Mouse (Mus musculus) spleen, postnatal 14 days (tissue): ENCODE measurements around the gene Calm3.

ENCODE experiments used
- DNase-seq, 2 experiments: peaks; one replicate each; pipeline ENCODE4 v3.0.0; 2021 to 2022; ENCODE audit warnings: low spot score in 2 of 2

Calm3 gene

DNA sequence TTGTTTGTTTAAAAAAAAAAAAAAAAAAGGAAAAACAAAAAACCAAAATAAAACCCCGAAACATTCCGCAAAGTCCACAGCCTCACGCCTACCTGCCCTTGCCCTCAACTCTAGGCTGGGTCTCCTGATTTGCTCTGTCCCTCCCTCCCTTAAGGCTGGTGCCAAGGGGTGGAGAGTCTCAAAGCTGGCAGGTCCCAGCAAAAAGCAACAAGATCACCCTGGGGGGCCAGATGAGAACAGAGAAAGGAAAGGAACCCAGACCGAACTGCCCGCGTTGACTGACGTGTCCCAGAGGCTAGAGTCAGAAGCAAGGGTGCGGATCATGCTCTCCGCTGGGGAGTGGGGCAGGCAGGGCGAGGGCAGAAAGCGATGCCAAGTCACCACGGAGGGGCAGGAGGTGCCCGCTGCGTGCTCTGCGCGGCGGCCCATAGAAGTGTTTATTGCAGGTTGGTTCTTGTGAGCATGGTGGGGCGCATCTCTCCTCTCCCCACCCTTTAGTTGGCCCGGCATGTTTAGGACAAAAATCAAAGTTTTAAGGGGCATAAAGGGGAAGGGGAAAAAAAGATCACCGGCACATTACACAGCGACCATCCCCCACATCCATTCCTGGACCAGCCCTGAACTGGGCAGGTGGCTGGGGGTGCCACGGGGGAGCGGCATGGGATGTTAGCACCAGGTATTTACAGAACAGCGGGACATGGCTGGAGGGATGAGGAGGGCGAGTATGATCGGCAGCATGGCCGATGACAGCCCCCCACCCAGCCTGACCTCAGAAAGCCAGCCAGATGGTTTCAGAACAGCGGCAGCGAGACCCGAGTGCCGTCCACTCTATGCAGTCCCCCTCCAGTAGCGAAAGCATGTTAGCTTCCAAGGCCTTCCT lies 8.2 kb downstream of the Calm3 start:
- DNase-seq: no peak

DNA sequence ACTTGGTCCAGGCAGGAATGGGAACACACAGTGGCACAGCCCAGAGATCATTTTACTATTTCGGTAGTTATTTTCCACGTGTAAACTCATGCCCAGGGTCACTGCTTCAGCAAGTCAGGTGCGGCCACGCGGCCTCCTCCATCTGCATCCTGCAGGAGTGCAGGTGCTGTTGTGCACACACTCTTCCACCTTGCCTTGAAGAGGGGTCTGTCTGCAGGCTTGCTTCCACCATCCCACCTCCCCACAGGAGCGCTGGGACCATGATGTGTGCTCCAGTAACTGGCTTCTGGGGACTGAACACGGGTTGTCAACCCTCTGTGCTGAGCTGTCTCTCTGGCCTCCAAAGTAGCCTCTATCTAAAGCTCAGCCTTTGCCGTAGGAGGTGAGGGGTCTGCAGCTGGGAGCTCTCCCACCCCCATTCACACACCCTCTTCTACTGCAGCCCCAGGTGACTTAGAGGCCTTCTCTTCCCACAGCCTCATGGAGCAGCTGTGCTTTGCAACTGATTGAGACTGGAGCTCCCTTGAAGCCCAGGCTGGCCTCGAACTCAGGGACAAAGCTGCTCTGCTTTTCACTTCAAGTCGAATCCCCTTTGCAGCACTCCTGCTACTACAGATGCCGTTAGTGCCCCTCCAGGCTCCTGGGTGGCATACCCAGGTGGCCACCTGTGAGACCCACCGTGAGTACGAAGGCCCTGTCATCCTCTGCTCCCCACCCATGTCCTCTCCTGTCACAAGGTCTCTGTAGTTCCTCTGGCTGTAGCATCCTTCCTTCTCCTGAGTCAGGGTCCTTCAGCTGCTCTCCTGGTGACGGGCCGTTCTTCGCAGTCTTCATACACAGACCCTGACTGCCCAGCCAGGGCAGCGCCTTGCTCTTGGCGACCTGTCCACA lies 9.2 kb downstream of the Calm3 start:
- DNase-seq: no peak

DNA sequence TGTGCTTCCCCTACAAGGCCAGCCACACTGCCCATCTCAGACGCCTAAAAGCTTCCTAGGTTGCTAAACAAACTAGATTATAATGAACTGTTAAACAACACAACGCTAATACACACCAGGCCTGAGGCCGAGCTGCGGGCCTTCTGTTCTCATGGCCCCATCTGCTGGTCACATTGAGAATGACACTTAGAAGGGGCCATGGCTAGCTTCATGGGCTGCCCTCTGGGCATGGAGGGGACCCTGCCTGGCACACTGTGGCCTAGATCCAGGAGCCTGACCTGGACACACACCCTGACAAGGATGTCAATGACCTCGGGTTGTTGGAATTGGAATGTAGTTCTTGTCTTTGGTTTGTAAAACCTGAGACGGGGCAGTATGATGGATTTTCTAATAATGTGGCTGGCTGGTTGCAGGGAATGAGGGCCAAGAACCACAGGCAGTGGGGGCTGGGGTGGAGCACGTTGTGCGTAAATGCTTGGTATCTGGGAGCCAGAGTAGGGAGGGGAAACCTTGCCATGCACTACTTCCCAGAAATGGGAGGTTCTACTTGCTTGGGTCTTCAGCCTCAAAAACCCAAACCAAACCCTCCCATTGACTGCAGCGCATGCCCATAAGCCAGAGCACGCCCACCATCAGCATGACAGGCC lies 10.0 kb downstream of the Calm3 start:
- peak; percentile 40 to 69 for DNase-seq

DNA sequence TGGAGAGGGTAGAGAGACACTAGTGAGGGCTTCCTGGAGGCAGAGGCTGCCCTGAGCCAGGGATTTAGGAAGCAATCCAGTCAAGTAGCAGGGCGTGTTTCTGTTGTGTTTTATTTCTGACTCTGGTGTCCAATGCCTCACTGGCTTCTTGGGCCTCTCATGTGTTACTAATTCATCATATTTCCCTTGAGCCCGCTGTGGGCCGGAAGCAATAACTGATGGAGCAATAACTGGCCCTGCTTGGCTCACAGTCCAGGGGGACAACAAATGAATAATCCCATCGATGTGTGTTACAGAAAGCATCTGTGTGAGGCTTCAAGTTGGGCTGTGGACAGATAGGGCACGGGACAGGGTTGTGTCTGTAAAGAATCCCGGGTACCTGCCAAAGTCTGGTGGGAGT lies 11.6 kb downstream of the Calm3 start:
- no peak for DNase-seq

DNA sequence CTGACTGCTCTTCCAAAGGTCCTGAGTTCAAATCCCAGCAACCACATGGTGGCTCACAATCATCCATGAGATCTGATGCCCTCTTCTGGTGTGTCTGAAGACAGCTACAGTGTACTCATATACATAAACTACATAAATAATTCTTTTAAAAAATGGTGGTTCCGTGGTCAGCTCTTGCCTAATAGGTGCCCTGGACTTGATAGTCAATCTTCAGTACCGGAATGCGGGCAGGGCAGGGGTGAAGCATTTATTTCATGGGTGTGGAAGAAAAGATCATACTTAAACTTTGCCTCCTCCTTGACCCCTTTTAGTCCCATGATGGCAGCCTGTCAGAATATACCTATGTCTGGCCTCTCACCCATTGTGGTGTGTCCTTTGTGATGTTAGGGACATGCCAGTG lies 12.0 kb downstream of the Calm3 start:
- DNase-seq: no peak

DNA sequence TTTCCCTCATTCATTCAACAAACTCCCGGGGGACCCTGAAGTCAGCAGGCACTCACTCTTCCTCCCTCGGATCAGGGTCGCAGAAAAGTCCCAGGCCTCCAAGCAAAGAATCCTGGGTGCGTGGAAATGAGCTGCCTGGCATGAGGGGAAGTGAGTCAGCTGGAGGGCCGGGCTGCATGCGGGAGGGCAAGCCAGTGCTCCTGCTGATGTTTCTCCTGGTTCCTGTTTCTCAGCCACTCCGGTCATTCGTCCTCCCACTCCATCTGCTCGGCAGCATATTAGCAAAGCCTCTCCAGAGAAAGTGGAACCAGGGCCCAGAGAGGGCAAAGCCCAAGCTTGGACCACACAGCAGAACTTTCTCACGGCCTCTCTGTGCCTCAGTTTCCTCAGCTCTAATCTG lies 14.0 kb downstream of the Calm3 start:
- DNase-seq: no peak

DNA sequence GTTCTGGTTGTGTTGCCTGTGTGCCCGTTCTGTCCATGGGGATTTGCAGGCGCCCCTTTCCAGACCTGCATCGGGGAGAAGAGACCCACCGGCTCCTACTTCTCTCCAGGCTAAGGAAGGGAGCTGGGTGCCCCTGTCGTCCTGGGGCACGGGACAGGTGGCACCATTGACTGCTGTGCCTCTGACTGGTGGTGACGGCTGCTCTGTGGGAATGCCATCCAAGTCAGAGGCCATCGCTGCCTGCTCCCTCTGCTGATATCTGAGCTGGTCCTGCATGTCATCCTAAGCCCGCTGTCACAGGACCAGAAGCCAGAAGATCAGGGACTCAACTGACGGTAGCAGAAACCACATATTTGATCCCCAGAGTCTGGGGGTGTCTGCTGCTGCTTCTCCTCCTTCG lies 15.1 kb downstream of the Calm3 start:
- no peak for DNase-seq

DNA sequence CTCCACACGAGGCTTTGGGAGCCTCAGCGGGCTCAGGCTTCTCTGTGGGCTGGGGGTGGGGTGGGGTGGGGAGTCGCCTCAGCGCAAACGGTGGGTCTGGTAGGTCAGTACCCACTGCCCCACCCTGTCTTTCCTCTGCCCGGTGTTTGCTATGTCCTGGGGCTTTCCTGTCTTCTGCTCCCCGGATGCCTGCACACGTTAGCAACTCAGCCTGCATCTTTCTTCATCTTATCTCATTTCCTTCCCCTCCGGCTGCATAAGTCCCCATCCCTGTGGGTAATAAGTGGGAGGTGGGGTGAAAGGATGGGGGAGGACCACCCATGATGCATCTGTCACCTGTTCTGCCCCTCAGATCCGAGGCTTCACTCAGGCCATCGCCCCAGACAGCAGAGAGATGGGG lies 15.5 kb downstream of the Calm3 start:
- DNase-seq: no peak

DNA sequence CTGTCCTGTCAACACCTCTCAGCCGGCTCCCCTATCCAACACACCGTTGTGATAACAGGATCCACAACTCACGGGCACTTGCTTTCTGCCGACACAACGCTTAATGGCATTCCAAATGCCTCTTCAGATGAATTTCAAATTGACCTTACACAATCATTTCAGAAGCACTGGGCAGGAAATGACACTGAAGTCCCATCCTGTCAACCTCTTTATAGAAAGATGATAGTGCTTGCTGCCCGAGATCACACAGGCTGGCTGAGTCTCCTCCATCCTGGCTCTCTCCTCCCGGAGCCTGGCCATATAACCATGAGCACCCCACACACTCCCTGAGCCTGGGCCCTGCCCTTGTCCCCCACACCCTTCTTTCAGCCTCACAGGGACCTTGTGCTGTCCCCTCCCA lies 16.1 kb downstream of the Calm3 start:
- DNase-seq: no peak

DNA sequence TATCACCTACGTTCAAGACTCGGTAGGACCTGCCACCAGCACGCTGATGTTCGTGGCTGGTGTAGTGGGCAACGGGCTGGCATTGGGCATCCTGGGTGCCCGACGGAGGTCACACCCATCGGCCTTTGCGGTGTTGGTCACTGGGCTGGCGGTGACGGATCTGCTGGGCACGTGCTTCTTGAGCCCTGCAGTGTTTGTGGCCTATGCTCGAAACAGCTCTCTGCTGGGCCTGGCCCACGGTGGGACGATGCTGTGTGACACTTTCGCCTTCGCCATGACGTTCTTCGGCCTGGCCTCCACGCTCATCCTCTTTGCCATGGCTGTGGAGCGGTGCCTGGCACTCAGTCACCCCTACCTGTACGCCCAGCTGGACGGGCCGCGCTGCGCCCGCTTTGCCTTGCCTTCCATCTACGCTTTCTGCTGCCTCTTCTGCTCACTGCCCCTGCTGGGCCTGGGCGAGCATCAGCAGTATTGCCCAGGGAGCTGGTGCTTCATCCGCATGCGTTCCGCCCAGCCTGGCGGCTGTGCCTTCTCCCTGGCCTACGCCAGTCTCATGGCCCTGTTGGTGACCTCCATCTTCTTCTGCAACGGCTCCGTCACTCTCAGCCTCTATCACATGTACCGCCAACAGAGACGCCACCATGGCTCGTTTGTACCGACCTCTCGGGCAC lies 16.9 kb downstream of the Calm3 start:
- no peak for DNase-seq

DNA sequence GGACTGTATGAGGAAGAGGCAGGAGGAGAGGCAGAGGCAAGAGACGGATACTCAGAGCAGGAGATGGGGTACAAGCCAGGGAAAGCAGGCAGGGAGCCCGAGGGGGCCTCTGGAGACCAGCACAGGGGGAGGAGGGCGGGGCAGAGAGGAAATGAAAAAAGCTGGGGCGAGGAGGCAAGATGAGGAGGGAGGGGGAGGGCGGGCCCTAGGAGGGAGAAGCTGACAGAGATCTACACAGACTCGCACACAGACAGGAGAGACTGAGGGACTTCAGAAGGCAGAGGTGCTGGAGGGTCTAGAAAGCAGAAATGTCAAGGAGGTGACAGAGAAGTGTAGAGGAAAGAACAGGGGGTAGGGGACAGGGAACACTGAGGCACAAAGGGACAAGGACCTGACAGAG lies 17.6 kb downstream of the Calm3 start, which contains the start of gene Ptgir:
Gene Ptgir (plus strand): TSS at position 210 of the 400 bp plus-strand sequence.
- no peak for DNase-seq

DNA sequence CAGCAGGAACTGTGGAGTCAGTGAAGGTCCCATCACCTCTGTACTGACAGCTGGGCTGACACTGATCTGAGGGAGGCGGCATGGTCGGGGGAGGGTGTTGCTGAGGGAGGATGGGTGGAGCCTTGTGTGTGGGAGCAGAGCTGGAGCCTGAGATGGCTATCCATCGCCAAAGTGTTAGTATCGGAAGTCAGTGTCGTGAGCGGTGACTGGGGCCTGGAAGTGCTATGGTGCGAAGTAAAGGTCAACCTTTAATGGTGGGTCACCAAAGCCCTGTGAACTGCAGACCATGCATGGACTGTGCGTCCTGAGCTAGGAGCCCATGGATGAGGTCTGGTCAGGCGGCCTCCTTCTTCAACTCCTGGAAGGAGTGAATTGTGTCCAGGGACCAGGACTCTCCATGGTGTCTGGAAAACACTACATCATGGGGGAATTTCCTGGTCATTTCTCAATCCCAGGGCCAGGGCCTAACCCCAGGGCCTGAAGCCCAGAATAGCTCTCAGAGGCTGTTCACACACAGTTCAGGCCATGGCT lies 18.4 kb downstream of the Calm3 start:
- no peak for DNase-seq

DNA sequence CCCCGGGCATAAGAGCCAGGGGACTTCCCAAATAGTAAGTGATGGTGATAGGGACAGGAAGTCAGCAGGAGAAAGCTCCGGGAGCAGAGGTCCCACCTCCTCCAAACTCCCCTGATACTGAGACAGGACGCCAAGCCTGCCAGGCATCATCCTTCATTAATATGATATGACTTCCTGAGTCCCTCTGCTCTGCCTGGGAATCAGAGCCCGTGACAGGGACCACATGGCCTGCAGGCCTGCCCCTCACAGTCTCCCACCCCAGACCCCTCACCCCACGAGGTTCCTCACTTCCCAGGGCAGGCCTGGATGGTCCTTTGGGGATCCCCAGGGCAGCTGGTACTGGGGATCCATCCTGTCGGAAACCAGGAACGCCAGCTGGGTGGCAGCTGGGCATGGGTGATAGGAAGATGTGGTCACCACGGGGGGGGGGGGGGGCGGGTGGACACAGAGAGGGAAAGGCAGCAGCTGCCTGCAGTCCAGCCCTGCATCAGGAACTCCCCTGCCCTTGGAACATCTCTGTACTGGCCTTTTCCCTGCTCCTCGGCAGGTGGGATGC lies 19.7 kb downstream of the Calm3 start:
- no peak for DNase-seq

DNA sequence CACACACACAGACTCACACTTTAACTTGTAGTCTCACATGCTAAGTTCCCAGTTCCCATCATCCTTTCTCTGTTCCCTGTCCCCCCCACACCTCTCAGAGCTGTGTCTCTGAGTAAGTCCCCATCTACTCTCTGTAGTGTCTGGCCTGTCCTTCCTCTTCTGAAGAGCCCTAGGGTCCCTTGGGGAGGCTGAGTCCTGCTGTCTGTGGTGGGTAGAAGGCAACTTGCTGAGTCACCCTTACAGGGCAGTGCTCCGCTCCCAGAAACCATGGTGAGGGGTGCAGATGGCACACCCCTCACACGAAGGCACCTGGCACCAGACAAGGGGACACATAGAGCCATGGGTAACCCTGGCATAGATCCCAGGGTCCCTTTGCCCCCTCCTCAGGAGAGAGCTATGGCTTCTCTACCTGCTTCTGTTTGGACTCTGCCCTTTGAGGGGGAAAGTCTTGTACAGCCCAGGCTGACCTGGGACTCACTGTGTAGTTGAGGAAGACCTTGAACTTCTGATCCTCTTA lies 20.4 kb downstream of the Calm3 start:
- no peak for DNase-seq

DNA sequence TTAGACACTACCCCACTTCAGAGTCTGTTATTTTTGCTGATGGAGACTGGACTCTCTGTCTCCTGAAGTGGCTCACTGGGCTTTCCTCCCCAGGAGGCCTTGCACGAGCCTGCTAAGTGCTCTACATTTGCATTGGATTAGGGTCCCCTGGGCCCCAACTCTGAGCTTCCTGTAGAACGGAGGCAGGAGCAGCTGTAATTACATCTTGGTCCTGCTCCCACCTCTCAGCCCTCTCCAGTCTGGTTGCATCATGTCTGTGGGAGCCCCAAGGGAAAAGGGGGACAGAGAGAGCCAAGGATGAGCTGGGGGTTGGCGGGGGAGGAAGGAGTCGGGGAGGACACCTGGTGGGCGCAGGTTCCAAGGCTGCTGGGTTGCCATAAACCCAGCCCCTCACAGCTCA lies 23.4 kb downstream of the Calm3 start:
- no peak for DNase-seq

DNA sequence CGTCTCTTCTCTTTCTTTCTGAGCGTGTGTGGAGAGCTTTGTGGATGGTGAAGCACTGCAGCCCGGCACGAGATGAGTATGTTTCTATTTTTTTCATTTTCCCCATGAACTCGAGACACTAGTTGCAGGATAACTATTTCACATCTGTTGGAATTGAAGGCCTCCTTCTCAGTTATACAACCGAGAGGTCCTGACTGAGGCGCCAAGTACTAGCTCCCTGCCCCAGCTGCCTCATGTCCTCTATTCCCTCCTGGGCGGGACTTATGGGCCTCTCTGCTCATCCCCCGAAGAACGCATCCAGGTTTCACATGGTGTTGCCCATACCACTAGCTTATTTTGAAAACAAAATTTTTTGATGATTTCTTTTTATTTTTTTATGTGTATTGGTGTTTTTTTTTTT lies 28.4 kb downstream of the Calm3 start:
- DNase-seq: no peak

DNA sequence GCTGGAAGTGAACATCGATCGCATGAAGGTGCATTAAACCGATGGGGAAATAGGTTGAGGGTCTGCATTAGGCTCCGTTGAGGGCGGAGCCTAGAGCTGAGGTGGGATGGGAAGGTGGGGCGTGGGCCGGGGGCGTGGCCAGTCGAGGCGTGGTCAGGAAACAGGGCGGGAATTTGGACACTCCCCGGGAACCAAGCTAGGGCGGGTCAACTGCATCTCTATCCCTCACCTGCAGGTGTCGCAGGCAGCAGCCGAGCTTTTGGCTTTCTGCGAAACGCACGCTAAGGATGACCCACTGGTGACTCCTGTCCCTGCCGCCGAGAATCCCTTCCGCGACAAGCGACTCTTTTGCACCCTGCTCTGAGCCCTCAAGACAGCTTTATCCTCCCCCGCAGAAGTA lies 28.9 kb downstream of the Calm3 start:
- peak; percentile 44 to 63 for DNase-seq

DNA sequence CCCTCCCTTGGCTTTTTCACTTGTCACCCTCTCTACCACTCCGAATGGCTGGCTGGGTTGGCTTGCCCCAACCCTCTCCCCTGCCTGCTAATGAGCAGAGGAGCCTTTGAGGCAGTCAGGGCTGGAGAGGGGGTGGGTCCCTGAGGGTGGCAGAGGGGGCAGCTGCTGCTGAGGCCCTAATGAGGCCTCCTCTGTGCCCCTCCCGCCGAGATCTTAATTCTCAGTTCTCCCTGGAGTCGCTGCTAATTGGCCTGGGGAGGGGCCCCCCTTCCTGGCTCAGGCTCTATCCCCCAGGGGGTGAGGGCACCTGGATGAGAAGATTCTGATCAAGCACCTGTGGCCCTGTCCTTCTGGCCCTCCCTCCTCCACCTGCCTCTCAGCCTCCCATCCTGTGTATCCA lies 29.6 kb downstream of the Calm3 start:
- DNase-seq: no peak

DNA sequence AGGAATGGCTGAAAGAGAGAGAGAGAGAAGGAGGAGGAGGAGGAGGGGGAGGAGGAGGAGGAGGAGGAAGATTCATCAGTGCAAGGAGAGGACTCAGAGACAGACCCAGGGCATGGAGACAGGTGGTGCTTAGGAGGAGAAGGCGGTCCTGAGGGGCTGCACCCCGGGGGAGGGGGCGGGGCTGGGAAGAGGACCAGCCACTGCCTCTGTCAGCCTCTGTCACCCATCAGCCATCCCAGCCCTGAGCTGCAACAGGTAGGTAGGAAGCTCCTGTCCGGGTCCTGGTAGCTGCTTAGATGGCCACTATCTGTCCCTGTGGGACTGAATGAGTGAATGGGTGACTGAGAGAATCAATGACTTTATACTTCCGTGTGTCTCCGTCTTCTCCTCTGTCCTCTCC lies 30.3 kb downstream of the Calm3 start:
- DNase-seq: no peak

DNA sequence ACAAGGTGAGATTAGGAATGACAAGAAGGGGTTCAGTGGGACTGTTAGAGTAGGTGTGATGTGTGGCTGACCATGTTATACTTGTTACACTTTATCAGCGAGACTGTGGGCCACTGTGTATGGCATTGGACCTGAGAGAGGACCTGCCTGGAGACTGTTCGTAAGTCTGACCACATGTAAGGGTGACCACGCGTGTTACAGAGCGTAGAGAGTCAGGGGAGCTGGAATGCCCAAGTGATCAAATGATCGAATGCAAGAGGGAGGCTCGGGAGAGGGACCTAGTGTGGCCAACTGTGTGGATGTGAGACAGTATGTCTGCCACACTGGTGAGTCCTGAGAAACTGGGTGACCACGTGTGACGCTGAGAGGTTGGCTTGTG lies 31.6 kb downstream of the Calm3 start:
- DNase-seq: no peak
